Mouse (Mus musculus) liver, embryonic 12.5 days (tissue): Measurements from ENCODE around the gene Foxk1. TPM values are rescaled to one million over a fixed set of nuclear protein-coding genes. Genes with fewer than 3 reads are reported as not detected.
A peak's percentile ranks its signal among the peaks of the same experiment; 100 is the strongest.

Source experiments
- ATAC-seq: fragments of 200-750 bp; cut with Nextera tagmentation; 2 replicates; pipeline ENCODE4 v1.8.0; 2017; ENCODE audit warnings: moderate number of reproducible peaks, mild to moderate bottlenecking, moderate library complexity
- H3K27ac ChIP-seq: fragments of 300-500 bp; sonication (generic); 2 replicates; pipeline ENCODE4 v1.5.1; 2016; ENCODE audit warnings: mild to moderate bottlenecking
- H3K27me3 ChIP-seq: fragments of 300-500 bp; sonication (generic); replicated peaks from 2 replicates; pipeline ENCODE4 v1.6.1; 2016; ENCODE audit warnings: mild to moderate bottlenecking, moderate library complexity
- H3K36me3 ChIP-seq: fragments of 300-500 bp; sonication (generic); 2 replicates; pipeline ENCODE4 v1.6.1; 2016; ENCODE audit warnings: mild to moderate bottlenecking, moderate library complexity
- H3K4me1 ChIP-seq: fragments of 300-500 bp; sonication (generic); 2 replicates; pipeline ENCODE4 v1.6.1; 2016
- H3K4me2 ChIP-seq: fragments of 300-500 bp; sonication (generic); 2 replicates; pipeline ENCODE4 v1.6.1; 2016; ENCODE audit warnings: mild to moderate bottlenecking, moderate library complexity
- H3K4me3 ChIP-seq: fragments of 300-500 bp; sonication (generic); 2 replicates; pipeline ENCODE4 v1.5.1; 2016; ENCODE audit warnings: mild to moderate bottlenecking, moderate library complexity
- H3K9ac ChIP-seq: fragments of 300-500 bp; sonication (generic); 2 replicates; pipeline ENCODE4 v1.6.1; 2016; ENCODE audit warnings: mild to moderate bottlenecking, moderate library complexity
- H3K9me3 ChIP-seq: fragments of 300-500 bp; sonication (generic); replicated peaks from 2 replicates; pipeline ENCODE4 v1.6.1; 2016; ENCODE audit warnings: mild to moderate bottlenecking, moderate library complexity
- WGBS: fragments of 180-500 bp; shearing (Covaris S2); methylation state at CpG from one replicate; pipeline ENCODE4 v1.1.7; 2016; ENCODE audit not compliant: insufficient replicate concordance; 5-methylcytosine and 5-hydroxymethylcytosine counted together
- polyA plus RNA-seq: library from polyadenylated mRNA; unstranded; fragments of >200 nt; fragmentation: Nextera tagmentation; extraction: Ambion mirVana; gene quantifications from 2 replicates; pipeline ENCODE4 v1.2.1, GENCODE M21; 2016

Gene Foxk1
- polyA plus RNA-seq, 1 experiment from 2014 or later: 3.1 TPM

- Histone ChIP-seq H3K36me3 (peaks cover 65% of the 10 kb centered on the region), H3K27me3 (no peaks in the 10 kb centered on the region)
- no peak for ATAC-seq
Observed at GRCm38 (mm10) chr5:142469796-142470195, 68.5 kb downstream of the Foxk1 start.

GRCm38 (mm10) chr5:142473696-142474095, 72.4 kb downstream of the Foxk1 start:
- Histone ChIP-seq H3K36me3 (peaks cover 65% of the 10 kb centered on the region), H3K9ac (no peak overlapping the region), H3K9me3 (no peaks in the 10 kb centered on the region), H3K4me2 (no peak overlapping the region), H3K27ac (no peak overlapping the region), H3K27me3 (no peaks in the 10 kb centered on the region), H3K4me1 (no peaks in the 10 kb centered on the region), H3K4me3 (no peak overlapping the region)
- ATAC-seq: no peak
- WGBS: 81% methylated on average over 10 of the region's 10 CpGs

More at GRCm38 (mm10) chr5:142469796-142470195, 68.5 kb downstream of the Foxk1 start:
- H3K9ac ChIP-seq: no peak overlapping the region
- no peak overlapping the region for H3K4me2 ChIP-seq
- no peak overlapping the region for H3K27ac ChIP-seq
- peaks cover 8% of the 10 kb centered on the region for H3K4me1 ChIP-seq
- H3K9me3 ChIP-seq: no peaks in the 10 kb centered on the region
- H3K4me3 ChIP-seq: no peak overlapping the region
- WGBS: 86% methylated on average over 11 of the region's 11 CpGs

- no peak for ATAC-seq
- Histone ChIP-seq H3K27ac (no peak overlapping the region), H3K9me3 (no peaks in the 10 kb centered on the region), H3K4me2 (no peak overlapping the region), H3K36me3 (peaks cover 45% of the 10 kb centered on the region), H3K4me3 (no peak overlapping the region), H3K4me1 (0 out of 2 replicates have a peak, but pooled peaks cover 4% of the 10 kb centered on the region), H3K9ac (no peak overlapping the region), H3K27me3 (no peaks in the 10 kb centered on the region)
- WGBS: 57% methylated on average over 7 of the region's 7 CpGs
Observed at GRCm38 (mm10) chr5:142475669-142476068, 74.4 kb downstream of the Foxk1 start.

GRCm38 (mm10) chr5:142477346-142477745, 76.0 kb downstream of the Foxk1 start:
- Histone ChIP-seq H3K4me1 (0 out of 2 replicates have a peak, but pooled peaks cover 4% of the 10 kb centered on the region), H3K27me3 (no peaks in the 10 kb centered on the region), H3K4me2 (no peak overlapping the region), H3K9me3 (no peaks in the 10 kb centered on the region), H3K9ac (no peak overlapping the region), H3K36me3 (peaks cover 33% of the 10 kb centered on the region), H3K27ac (no peak overlapping the region), H3K4me3 (no peak overlapping the region)
- ATAC-seq: no peak
- WGBS: 82% methylated on average over 12 of the region's 12 CpGs

GRCm38 (mm10) chr5:142477866-142478615, 76.7 kb downstream of the Foxk1 start:
- no peak for ATAC-seq
- WGBS: 75% methylated on average over 5 of the region's 5 CpGs
- peaks cover 30% of the 10 kb centered on the region for H3K36me3 ChIP-seq

GRCm38 (mm10) chr5:142478829-142479435, 77.6 kb downstream of the Foxk1 start:
- ATAC-seq: no peak
- H3K4me2 ChIP-seq: peak overlapping the region; percentile 31; the same call in 1 of the 2 replicates
- no peak overlapping the region for H3K4me3 ChIP-seq
- 40% methylated on average over 17 of the region's 17 CpGs for WGBS
- no peaks in the 10 kb centered on the region for H3K9me3 ChIP-seq
- H3K27ac ChIP-seq: no peak overlapping the region
- no peaks in the 10 kb centered on the region for H3K27me3 ChIP-seq
- peaks cover 30% of the 10 kb centered on the region for H3K36me3 ChIP-seq
- H3K4me1 ChIP-seq: 0 out of 2 replicates have a peak, but pooled peaks cover 4% of the 10 kb centered on the region
- no peak overlapping the region for H3K9ac ChIP-seq

More at GRCm38 (mm10) chr5:142477866-142478615, 76.7 kb downstream of the Foxk1 start:
- Histone ChIP-seq H3K27ac (no peak overlapping the region), H3K9ac (no peak overlapping the region), H3K27me3 (no peaks in the 10 kb centered on the region), H3K4me3 (no peak overlapping the region), H3K4me1 (0 out of 2 replicates have a peak, but pooled peaks cover 4% of the 10 kb centered on the region), H3K9me3 (no peaks in the 10 kb centered on the region), H3K4me2 (no peak overlapping the region)

- 54% methylated on average over 2 of the region's 2 CpGs for WGBS
- no peak overlapping the region for H3K27ac ChIP-seq
- no peaks in the 10 kb centered on the region for H3K9me3 ChIP-seq
- no peaks in the 10 kb centered on the region; the same call in 1 of the 2 replicates for H3K36me3 ChIP-seq
- no peak overlapping the region for H3K4me2 ChIP-seq
- H3K4me1 ChIP-seq: 0 out of 2 replicates have a peak, but pooled peaks cover 4% of the 10 kb centered on the region
- no peak overlapping the region for H3K4me3 ChIP-seq
- H3K27me3 ChIP-seq: no peaks in the 10 kb centered on the region
- no peak for ATAC-seq
- H3K9ac ChIP-seq: no peak overlapping the region
Observed at GRCm38 (mm10) chr5:142482512-142482911, 81.2 kb downstream of the Foxk1 start.

GRCm38 (mm10) chr5:142483581-142483980, 82.3 kb downstream of the Foxk1 start:
- H3K4me3 ChIP-seq: no peak overlapping the region
- H3K36me3 ChIP-seq: no peaks in the 10 kb centered on the region
- no peak overlapping the region for H3K4me2 ChIP-seq
- no peaks in the 10 kb centered on the region for H3K9me3 ChIP-seq
- H3K27me3 ChIP-seq: no peaks in the 10 kb centered on the region
- no peak overlapping the region for H3K9ac ChIP-seq
- ATAC-seq: no peak
- H3K4me1 ChIP-seq: 0 out of 2 replicates have a peak, but pooled peaks cover 4% of the 10 kb centered on the region
- WGBS: 80% methylated on average over 5 of the region's 5 CpGs
- H3K27ac ChIP-seq: no peak overlapping the region

- 58% methylated on average over 9 of the region's 9 CpGs for WGBS
- Histone ChIP-seq H3K4me2 (no peak overlapping the region), H3K36me3 (no peaks in the 10 kb centered on the region), H3K9me3 (no peaks in the 10 kb centered on the region), H3K27ac (no peak overlapping the region), H3K27me3 (no peaks in the 10 kb centered on the region; the same call in 1 of the 2 replicates), H3K4me3 (no peak overlapping the region), H3K9ac (no peak overlapping the region), H3K4me1 (no peaks in the 10 kb centered on the region)
- ATAC-seq: 0 out of 2 replicates have a peak, but pooled peaks have one; percentile 9
Observed at GRCm38 (mm10) chr5:142486654-142487053, 85.4 kb downstream of the Foxk1 start.

GRCm38 (mm10) chr5:142489955-142490707, 88.8 kb downstream of the Foxk1 start:
- Histone ChIP-seq H3K4me1 (no peaks in the 10 kb centered on the region), H3K9ac (no peak overlapping the region), H3K27ac (no peak overlapping the region), H3K9me3 (no peaks in the 10 kb centered on the region), H3K4me2 (no peak overlapping the region), H3K4me3 (no peak overlapping the region), H3K27me3 (peaks cover 8% of the 10 kb centered on the region), H3K36me3 (no peaks in the 10 kb centered on the region)
- no peak for ATAC-seq
- WGBS: 45% methylated on average over 9 of the region's 9 CpGs

GRCm38 (mm10) chr5:142493307-142493706, 92.0 kb downstream of the Foxk1 start:
- Histone ChIP-seq H3K9me3 (no peaks in the 10 kb centered on the region), H3K27ac (no peak overlapping the region), H3K9ac (no peak overlapping the region), H3K4me2 (no peak overlapping the region), H3K27me3 (peaks cover 10% of the 10 kb centered on the region), H3K4me3 (no peak overlapping the region), H3K4me1 (no peaks in the 10 kb centered on the region), H3K36me3 (no peaks in the 10 kb centered on the region)
- no peak for ATAC-seq
- WGBS: 64% methylated on average over 3 of the region's 3 CpGs
